Mouse (Mus musculus) midbrain, embryonic 11.5 days (tissue): Measurements from ENCODE around the gene Mvb12a. TPM values are rescaled to one million over a fixed set of nuclear protein-coding genes. Genes with fewer than 3 reads are reported as not detected.
"Not testable (repeated sequence)": the region's sequence is repeated elsewhere in the genome, so short reads cannot be mapped to it uniquely, and the experiment has no call there.

Source experiments
- ATAC-seq: fragments of 200-750 bp; cut with Nextera tagmentation; 2 replicates; pipeline ENCODE4 v1.8.0; 2017; ENCODE audit warnings: moderate TSS enrichment, moderate library complexity; ENCODE audit not compliant: low FRiP score
- DNase-seq: peaks from one replicate; pipeline ENCODE4 v3.0.0; 2015; ENCODE audit warnings: low spot score; ENCODE audit errors: missing footprints
- H3K27ac ChIP-seq: fragments of 300-500 bp; sonication (generic); 2 replicates; pipeline ENCODE4 v1.5.1; 2014; ENCODE audit warnings: low read depth, low read length
- H3K27me3 ChIP-seq: fragments of 300-500 bp; sonication (generic); 2 replicates; pipeline ENCODE4 v1.6.1; 2014; ENCODE audit warnings: mild to moderate bottlenecking, low read length, moderate library complexity, mixed read lengths; ENCODE audit not compliant: control insufficient read depth, insufficient read depth
- H3K36me3 ChIP-seq: fragments of 300-500 bp; sonication (generic); 2 replicates; pipeline ENCODE4 v1.6.1; 2014; ENCODE audit warnings: mild to moderate bottlenecking, low read length, moderate library complexity, mixed read lengths; ENCODE audit not compliant: control insufficient read depth, insufficient read depth
- H3K4me1 ChIP-seq: fragments of 300-500 bp; sonication (generic); 2 replicates; pipeline ENCODE4 v1.6.1; 2014; ENCODE audit warnings: low read length; ENCODE audit not compliant: control insufficient read depth, insufficient read depth
- H3K4me2 ChIP-seq: fragments of 300-500 bp; sonication (generic); 2 replicates; pipeline ENCODE4 v1.6.1; 2014; ENCODE audit warnings: mild to moderate bottlenecking, moderate library complexity
- H3K4me3 ChIP-seq: fragments of 300-500 bp; sonication (generic); 2 replicates; pipeline ENCODE4 v1.5.1; 2014; ENCODE audit warnings: low read depth, low read length
- H3K9ac ChIP-seq: fragments of 300-500 bp; sonication (generic); 2 replicates; pipeline ENCODE4 v1.6.1; 2014; ENCODE audit warnings: low read length
- H3K9me3 ChIP-seq: fragments of 300-500 bp; sonication (generic); 2 replicates; pipeline ENCODE4 v1.6.1; 2016; ENCODE audit warnings: low read length; ENCODE audit not compliant: control insufficient read depth
- WGBS: fragments of 180-500 bp; shearing (Covaris S2); extraction: QIAGEN DNeasy Blood & Tissue Kit; methylation state at CpG from one replicate; pipeline ENCODE4 v1.1.7; 2014; 5-methylcytosine and 5-hydroxymethylcytosine counted together
- polyA plus RNA-seq: library from polyadenylated mRNA; unstranded; fragments of >200 nt; fragmentation: Nextera tagmentation; extraction: Ambion mirVana; gene quantifications from 2 replicates; pipeline ENCODE4 v1.2.1, GENCODE M21; 2014

The Mvb12a gene
- polyA plus RNA-seq, 1 experiment from 2014 or later: 51.0 TPM

DNA sequence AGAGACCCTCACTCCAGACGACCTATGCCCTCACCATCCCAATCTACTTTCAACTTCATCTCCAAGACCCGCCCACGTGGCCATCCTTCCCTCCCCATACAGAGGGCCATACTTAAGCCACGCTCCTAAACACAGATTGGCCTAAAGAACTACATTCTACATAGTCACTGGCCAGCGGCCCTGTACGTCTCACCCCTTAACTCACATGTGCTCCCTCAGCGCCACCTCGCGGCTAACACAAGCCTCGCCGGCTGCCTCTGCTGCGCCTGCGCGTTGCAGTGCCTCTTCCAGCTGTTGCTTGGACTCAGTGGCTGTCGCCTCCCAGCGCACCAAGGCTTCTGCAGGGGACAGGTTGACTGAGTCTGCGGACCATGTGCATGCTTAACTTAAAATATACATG is 21.1 kb upstream of the Mvb12a start:
- Histone ChIP-seq H3K9ac (no peak overlapping the region), H3K36me3 (no peaks in the 10 kb centered on the region), H3K27ac (no peak overlapping the region), H3K4me3 (no peak overlapping the region), H3K4me1 (peaks cover 7% of the 10 kb centered on the region), H3K4me2 (no peak overlapping the region), H3K9me3 (no peaks in the 10 kb centered on the region), H3K27me3 (peaks cover 24% of the 10 kb centered on the region)
- DNase-seq (peak; percentile 100), ATAC-seq (peak; percentile 83)
- 3% methylated on average over 17 of the region's 17 CpGs for WGBS

DNA sequence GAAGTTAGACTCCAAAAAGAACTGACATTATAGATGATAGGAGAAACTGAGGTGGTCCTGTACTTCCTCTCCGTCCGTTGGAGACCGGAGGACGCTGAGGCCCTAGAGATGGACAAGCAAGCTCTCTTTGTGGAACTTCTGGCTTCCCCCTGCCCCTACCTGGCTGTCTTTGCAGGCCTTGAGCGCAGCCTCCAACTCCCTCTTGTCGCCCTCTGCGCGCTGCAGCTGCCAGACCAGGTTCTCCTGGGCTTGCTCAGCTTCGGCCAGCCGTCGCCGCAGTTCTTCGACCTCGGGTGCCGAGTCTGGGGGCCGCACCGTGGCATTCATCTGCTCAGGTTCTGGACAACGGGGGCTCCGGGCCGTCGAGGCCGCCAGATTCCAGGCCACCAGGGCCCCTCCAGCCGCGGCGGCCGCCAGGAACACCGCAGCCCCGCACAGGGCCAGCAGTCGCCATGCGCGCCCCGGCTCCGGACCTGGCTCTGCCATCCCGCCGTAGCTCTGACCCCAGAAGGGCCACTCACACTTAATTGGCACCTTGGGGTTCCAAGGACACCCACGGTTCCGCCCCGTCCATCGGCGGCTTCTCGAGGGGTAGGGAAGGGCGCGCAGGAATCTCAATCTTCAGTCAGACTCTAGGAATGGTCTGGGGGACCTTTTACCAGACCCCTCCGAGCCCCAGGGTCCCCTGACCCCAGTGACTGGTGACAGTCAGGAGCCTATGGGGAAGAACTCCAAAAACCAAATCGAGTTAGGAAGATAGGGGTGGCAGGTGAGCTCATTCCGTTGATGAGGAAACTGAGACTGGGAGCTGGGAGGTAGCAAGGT is 17.3 kb upstream of the Mvb12a start, which contains the start of gene Ccdc194:
TSS of gene Ccdc194 (minus strand) at position 486 of the 825 bp plus-strand sequence.
- Histone ChIP-seq H3K27ac (no peak within 1 kb of the TSS), H3K9me3 (no peaks in the 10 kb centered on the region), H3K4me3 (no peak within 1 kb of the TSS; the same call in 1 of the 2 replicates), H3K4me1 (no peaks in the 10 kb centered on the region), H3K27me3 (peaks cover 25% of the 10 kb centered on the region), H3K36me3 (no peaks in the 10 kb centered on the region), H3K4me2 (0 out of 2 replicates have a peak within 1 kb of the TSS, but pooled peaks have one; percentile 13), H3K9ac (no peak within 1 kb of the TSS)
- DNase-seq (peak; percentile 91), ATAC-seq (no peak)
- 6% methylated on average over 46 of the region's 46 CpGs for WGBS

DNA sequence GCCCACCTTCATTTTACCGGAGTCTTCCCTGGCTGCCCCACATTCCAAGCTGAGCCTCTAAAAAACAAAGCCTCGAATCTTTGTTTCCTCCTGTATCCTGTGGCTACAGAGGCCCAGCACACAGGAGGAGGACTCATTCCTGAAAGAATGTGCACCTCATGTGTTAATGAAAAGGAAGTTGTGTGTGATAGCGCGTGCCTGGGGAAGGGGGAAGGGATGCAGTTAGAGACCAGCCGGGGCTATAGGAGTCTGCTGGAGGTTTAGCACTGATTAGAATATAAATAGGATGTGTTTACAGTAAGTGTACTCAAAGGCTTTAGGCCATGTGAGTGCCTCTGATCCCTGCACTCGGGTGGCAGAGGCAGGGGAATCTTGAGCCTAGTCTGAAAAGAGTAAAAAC is 16.4 kb upstream of the Mvb12a start:
- Histone ChIP-seq H3K36me3 (no peaks in the 10 kb centered on the region), H3K27me3 (peaks cover 25% of the 10 kb centered on the region), H3K27ac (no peak overlapping the region), H3K9me3 (no peaks in the 10 kb centered on the region), H3K4me1 (no peaks in the 10 kb centered on the region), H3K9ac (no peak overlapping the region), H3K4me3 (no peak overlapping the region), H3K4me2 (no peak overlapping the region)
- DNase-seq (peak; percentile 88), ATAC-seq (no peak)
- WGBS: 5% methylated on average over 6 of the region's 6 CpGs

DNA sequence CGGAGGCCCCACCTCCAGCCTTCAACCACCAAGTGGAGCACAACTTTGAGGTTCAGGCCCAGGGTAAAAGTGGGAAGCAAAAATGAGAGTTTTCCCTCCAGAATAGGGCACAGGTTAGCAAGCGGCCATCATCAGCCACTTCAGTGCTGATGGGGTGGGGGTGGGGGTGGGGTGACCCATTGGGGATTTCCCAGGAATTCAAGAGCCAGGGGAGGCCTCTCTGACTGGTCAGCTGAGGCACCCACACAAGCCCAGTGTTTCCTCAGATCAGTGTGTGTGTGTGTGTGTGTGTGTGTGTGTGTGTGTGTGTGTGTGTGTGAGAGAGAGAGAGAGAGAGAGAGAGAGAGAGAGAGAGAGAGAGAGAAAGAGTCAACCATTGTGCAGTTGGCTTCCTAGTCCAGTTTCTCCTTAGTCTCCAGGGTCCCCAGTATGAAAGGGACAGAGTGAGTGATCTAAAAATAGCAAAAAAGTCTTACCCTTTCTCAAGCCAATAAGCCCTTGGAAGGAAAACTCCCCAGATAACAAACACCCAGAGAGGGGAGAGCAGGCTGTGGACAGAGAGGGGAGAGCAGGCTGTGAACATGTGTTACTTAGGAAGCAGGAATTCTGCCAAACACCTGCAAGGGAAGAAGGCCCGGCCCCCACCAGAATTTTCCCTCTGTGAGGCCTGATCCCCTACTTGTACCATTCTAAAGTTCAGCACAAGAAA is 15.4 kb upstream of the Mvb12a start:
- no peak overlapping the region for H3K4me2 ChIP-seq
- no peaks in the 10 kb centered on the region for H3K36me3 ChIP-seq
- peaks cover 25% of the 10 kb centered on the region for H3K27me3 ChIP-seq
- 40% methylated on average over 3 of the region's 3 CpGs for WGBS
- DNase-seq (no peak), ATAC-seq (no peak)
- no peak overlapping the region for H3K9ac ChIP-seq
- no peak overlapping the region for H3K4me3 ChIP-seq
- no peaks in the 10 kb centered on the region for H3K4me1 ChIP-seq
- H3K27ac ChIP-seq: no peak overlapping the region
- H3K9me3 ChIP-seq: no peaks in the 10 kb centered on the region

DNA sequence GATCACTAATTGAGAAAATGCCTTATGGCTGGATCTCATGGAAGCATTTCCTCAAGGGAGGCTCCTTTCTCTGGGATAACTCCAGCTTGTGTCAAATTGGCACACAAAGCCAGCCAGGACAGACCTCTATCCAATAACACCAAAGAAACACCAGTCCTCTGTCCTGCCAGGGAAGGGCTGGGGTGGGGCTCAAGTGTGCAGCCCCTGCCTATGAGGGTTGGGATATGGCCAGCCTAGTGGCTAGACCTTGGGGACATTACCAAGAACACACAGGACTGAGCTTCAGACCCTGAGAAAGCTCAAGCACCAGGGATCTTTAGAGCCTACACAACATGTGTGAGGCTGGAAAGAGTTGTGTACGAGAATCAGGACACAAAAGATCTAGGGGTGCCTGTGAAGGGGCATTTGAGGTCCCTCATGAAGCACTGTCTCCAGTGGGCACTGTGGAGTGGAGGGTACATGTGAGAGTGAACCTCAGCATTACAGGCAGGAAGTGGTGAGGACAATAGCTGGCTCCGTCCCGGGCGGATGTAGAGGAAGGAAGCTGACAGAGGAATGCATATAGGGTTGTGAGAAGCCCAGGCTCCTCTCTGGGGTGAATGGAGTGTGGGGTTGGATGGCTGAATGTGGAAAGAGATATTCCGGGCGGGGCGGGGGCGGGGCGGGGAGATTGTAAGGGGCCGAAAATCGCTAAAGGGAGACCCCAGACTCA is 14.2 kb upstream of the Mvb12a start:
- no peak for ATAC-seq
- 77% methylated on average over 11 of the region's 11 CpGs for WGBS
- H3K27me3 ChIP-seq: peaks cover 25% of the 10 kb centered on the region
- no peak overlapping the region for H3K4me2 ChIP-seq
- H3K9me3 ChIP-seq: no peaks in the 10 kb centered on the region
- no peak for DNase-seq
- no peaks in the 10 kb centered on the region for H3K36me3 ChIP-seq
- no peak overlapping the region for H3K4me3 ChIP-seq
- H3K4me1 ChIP-seq: no peaks in the 10 kb centered on the region
- no peak overlapping the region for H3K9ac ChIP-seq
- no peak overlapping the region for H3K27ac ChIP-seq

DNA sequence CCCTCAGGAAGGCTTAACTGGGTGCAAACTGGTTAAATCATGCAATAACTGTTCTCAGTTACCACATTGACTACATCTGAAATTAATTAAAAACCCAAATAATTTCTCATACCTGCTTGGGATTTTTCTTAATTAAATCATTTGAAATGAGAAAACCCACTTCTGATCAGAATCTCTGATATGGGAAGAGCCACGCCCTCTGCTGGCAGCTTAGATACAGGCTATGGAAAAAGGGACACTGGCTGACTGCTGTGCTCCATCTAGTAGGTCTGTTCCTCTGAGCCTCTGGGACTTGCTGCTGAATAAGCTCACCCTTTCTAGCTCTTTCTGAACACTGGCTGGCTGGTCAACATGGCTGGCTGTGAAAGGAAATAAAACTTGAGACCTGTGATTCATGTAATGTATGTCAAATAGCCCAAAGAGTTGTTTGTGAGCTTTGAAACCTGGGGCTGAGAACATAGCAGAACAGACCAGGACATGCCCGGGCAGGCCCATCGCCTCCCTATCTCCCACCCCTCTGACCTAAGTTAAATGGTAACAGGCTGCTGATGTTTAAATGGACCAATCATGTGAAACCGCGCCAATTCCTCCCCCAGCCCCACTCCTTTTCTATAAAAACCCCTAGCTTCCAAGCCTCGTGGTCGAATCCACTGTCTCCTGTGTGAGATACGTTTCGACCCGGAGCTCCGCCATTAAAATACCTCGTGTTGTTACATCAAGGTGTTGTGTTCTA is 11.8 kb upstream of the Mvb12a start:
- H3K27me3 ChIP-seq, ATAC-seq, H3K27ac ChIP-seq, H3K36me3 ChIP-seq, H3K4me3 ChIP-seq, H3K9me3 ChIP-seq, H3K4me2 ChIP-seq, H3K4me1 ChIP-seq, H3K9ac ChIP-seq: not testable (repeated sequence)
- 67% methylated on average over 5 of the region's 12 CpGs for WGBS
- peak; percentile 82 for DNase-seq

DNA sequence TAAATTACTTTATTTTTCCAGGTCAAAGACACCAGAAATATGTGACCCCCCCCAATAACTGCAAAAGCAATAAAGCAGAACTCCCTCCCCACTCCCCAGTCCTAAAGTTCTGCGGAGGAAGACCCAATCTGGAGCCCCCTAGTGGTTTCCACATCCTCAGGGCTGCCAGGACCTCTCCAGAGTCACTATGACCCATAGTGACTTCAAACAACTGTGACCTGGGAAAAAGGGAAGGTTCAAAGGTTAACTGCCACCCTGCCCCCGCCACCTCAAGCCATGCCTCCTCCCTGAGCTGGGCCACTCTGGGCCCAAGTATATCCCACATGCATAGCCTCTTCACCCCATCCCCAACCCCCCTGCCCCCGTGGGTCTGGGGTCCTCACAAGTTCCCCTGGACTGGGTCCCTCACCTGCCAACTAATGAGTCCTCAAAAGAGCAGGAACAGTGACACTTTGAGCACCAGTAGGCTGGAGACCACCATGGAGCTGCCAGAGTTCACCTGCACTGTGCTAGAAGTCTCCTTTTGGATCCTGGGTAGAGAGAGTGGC is 8.4 kb upstream of the Mvb12a start:
- 0 out of 2 replicates have a peak, but pooled peaks have one; percentile 28 for ATAC-seq
- no peaks in the 10 kb centered on the region for H3K36me3 ChIP-seq
- H3K4me2 ChIP-seq: no peak overlapping the region
- WGBS: 36% methylated on average over 3 of the region's 3 CpGs
- no peak overlapping the region for H3K9ac ChIP-seq
- H3K9me3 ChIP-seq: no peaks in the 10 kb centered on the region
- H3K27ac ChIP-seq: no peak overlapping the region
- no peak overlapping the region for H3K4me3 ChIP-seq
- peaks cover 9% of the 10 kb centered on the region; the same call in 1 of the 2 replicates for H3K27me3 ChIP-seq
- DNase-seq: no peak
- peaks cover 3% of the 10 kb centered on the region; the same call in 1 of the 2 replicates for H3K4me1 ChIP-seq

DNA sequence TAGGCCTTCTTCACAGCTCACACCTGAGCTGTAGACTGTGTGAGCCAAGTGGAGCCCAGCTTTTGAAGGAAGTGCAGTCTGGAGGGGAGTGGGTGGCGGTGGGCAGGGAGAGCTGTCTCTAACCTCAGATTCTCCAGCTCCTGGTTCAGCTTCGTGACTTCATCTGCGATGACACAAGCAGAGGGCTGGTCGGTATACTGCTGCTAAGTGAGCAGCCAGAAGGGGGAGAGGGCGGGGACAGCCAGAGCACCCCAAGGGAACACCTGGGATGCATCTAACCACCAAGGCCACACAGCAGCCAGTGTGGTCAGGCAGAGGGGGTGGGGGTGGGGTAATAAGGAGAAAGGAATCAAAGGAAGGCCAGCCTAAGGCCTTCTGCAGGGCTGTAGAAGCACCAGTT is 7.1 kb upstream of the Mvb12a start:
- DNase-seq (no peak), ATAC-seq (no peak)
- Histone ChIP-seq H3K36me3 (no peaks in the 10 kb centered on the region), H3K4me1 (peaks cover 3% of the 10 kb centered on the region; the same call in 1 of the 2 replicates), H3K27me3 (peaks cover 9% of the 10 kb centered on the region; the same call in 1 of the 2 replicates), H3K27ac (no peak overlapping the region), H3K9ac (no peak overlapping the region), H3K4me3 (no peak overlapping the region), H3K4me2 (no peak overlapping the region), H3K9me3 (no peaks in the 10 kb centered on the region)
- WGBS: 66% methylated on average over 5 of the region's 5 CpGs
